Mouse (Mus musculus): ENCODE results near the gene Aplp2.

- TF ChIP-seq CTCF (IDR thresholded peaks at IDR 0.05; ENCODE audit: extremely low read depth, insufficient read length, insufficient replicate concordance, low read depth, low read length) (no peak), POLR2A (IDR thresholded peaks at IDR 0.05; ENCODE audit: low read depth, low read length) (no peak)
Measured at GRCm38 (mm10) chr9:31129956-31130355, 81.7 kb downstream of the Aplp2 start.

All from small intestine, adult 2 months (tissue).